22 mouse cellular contexts compared by ENCODE assay signal in genomic region chr10:127250810-127251209, GRCm38 (mm10). TPM values are rescaled to one million over a fixed set of nuclear protein-coding genes. Genes with fewer than 3 reads are reported as not detected.
A peak's percentile ranks its signal among the peaks of the same experiment; 100 is the strongest.
DNase-seq lines count a peak whose midpoint lies in the region; ATAC-seq lines count a peak whose summit lies in the region.
"Had no signal": no experiment of that assay in that cellular context is flagged by ENCODE, and none has a peak within 500 bp of the region (broad histone marks: within the 10 kb centered on the region; RNA-seq: fewer than 3 reads in every experiment).

No protein-coding gene starts in this region.

- H3K27me3 ChIP-seq in forebrain, embryonic 10.5 days (ENCODE audit: poor library complexity, severe bottlenecking), result no peaks in the 10 kb centered on the region

- H3K4me3 ChIP-seq in forebrain, embryonic 10.5 days, result no peak overlapping the region

- WGBS in forebrain, embryonic 10.5 days, result 86% methylated on average over 5 of the region's 5 CpGs

- DNase-seq in 416B (ENCODE audit: low read depth), result peak; percentile 59
- no peak for DNase-seq in frontal cortex, adult 2 months (ENCODE audit: extremely low spot score in 1 of 2, low spot score in 1 of 2)
- DNase-seq in embryo, embryonic 9.5 days (ENCODE audit: extremely low spot score), result no peak
- DNase-seq in left cerebral cortex, postnatal 4 days, result no peak
- DNase-seq in forebrain, embryonic 10.5 days (ENCODE audit: extremely low spot score, low spot score), result no peak
- DNase-seq: adrenal gland, adult 2 months; adrenal gland, adult 8-10 months; adrenal gland, postnatal 10 days; adrenal gland, postnatal 14 days; adrenal gland, postnatal 25 days; adrenal gland, postnatal 36 days; B cell, adult 2 months; cerebellum, adult 11 months; cerebellum, adult 11-12 months; cerebellum, adult 18-20 months had no signal

- H3K27ac ChIP-seq in forebrain, embryonic 10.5 days, result no peak overlapping the region

- peaks cover under 1% of the 10 kb centered on the region; the same call in 1 of the 2 replicates for H3K4me1 ChIP-seq in forebrain, embryonic 10.5 days

- intact Hi-C loops in left cerebral cortex, postnatal 4 days (cut with DNase I), result no loop called here

- peak; percentile 69; the same call in 1 of the 2 replicates for ATAC-seq in common myeloid progenitor, adult 5-6 weeks (replicated peaks; ENCODE audit: low read depth, poor library complexity, severe bottlenecking)
- ATAC-seq in granulocyte monocyte progenitor cell, adult 5-6 weeks (replicated peaks; ENCODE audit: poor library complexity, severe bottlenecking), result peak; percentile 53
- ATAC-seq in megakaryocyte progenitor cell, adult 5-6 weeks (replicated peaks; ENCODE audit: poor library complexity), result peak; percentile 52
- ATAC-seq: activated CD4-positive, CD25-positive, alpha-beta regulatory T cell, adult 4 months; CD4-positive, CD25-positive, alpha-beta regulatory T cell, adult 4 months; Patski had no signal

- no peaks in the 10 kb centered on the region for H3K9me3 ChIP-seq in forebrain, embryonic 10.5 days
- H3K9me3 ChIP-seq: G1E had no signal

- H3K36me3 ChIP-seq in forebrain, embryonic 10.5 days (replicated peaks), result no peaks in the 10 kb centered on the region
- H3K36me3 ChIP-seq: G1E had no signal

RNA-seq across cellular contexts. Expression of gene Kif5a, which starts 12.3 kb away (rescaled TPM):
- total RNA-seq in common myeloid progenitor, adult 5-6 weeks (2017), result 0.23 and 0.34 TPM in 2 replicates
- total RNA-seq in granulocyte monocyte progenitor cell, adult 5-6 weeks (2014; fragmentation: Nextera tagmentation), result 1.4 TPM in 1 of 2 replicates, not detected in the other
- 0.30 and 0.31 TPM in 2 replicates for total RNA-seq in granulocyte monocyte progenitor cell, adult 5-6 weeks (2017)
- 0.05 and 0.25 TPM in 2 replicates for total RNA-seq in megakaryocyte progenitor cell, adult 5-6 weeks (2015)
- total RNA-seq in megakaryocyte progenitor cell, adult 5-6 weeks (2017), result 0.04 and 0.20 TPM in 2 replicates
- polyA plus RNA-seq in frontal cortex, adult 2 months (2012; rRNA removed), result 795 and 907 TPM in 2 replicates
- 100 to 1,000 TPM; 291 to 312 TPM for total RNA-seq in left cerebral cortex, postnatal 4 days (2021)
- polyA plus RNA-seq in forebrain, embryonic 10.5 days (2016; fragmentation: Nextera tagmentation; extraction: Ambion mirVana), result 6.6 and 7.9 TPM in 2 replicates
- polyA plus RNA-seq: CD4-positive, CD25-positive, alpha-beta regulatory T cell, adult 4 months had no signal

RNA-seq across cellular contexts. Expression of gene Dctn2, which starts 15.4 kb away (rescaled TPM):
- 88.5 and 108 TPM in 2 replicates for total RNA-seq in common myeloid progenitor, adult 5-6 weeks (2017)
- total RNA-seq in granulocyte monocyte progenitor cell, adult 5-6 weeks (2014; fragmentation: Nextera tagmentation), result 62.3 and 72.1 TPM in 2 replicates
- total RNA-seq in granulocyte monocyte progenitor cell, adult 5-6 weeks (2017), result 80.4 and 83.9 TPM in 2 replicates
- total RNA-seq in megakaryocyte progenitor cell, adult 5-6 weeks (2015), result 63.6 and 66.8 TPM in 2 replicates
- 87.4 and 101 TPM in 2 replicates for total RNA-seq in megakaryocyte progenitor cell, adult 5-6 weeks (2017)
- polyA plus RNA-seq in frontal cortex, adult 2 months (2012; rRNA removed), result 285 and 313 TPM in 2 replicates
- 100 to 1,000 TPM; 298 to 302 TPM for total RNA-seq in left cerebral cortex, postnatal 4 days (2021)
- 192 and 206 TPM in 2 replicates for polyA plus RNA-seq in forebrain, embryonic 10.5 days (2016; fragmentation: Nextera tagmentation; extraction: Ambion mirVana)

RNA-seq across cellular contexts. Expression of gene Mbd6, which starts 38.0 kb away (rescaled TPM):
- 5.2 and 8.7 TPM in 2 replicates for total RNA-seq in common myeloid progenitor, adult 5-6 weeks (2017)
- total RNA-seq in granulocyte monocyte progenitor cell, adult 5-6 weeks (2014; fragmentation: Nextera tagmentation), result 53.3 and 72.1 TPM in 2 replicates
- 4.1 TPM in 2 replicates for total RNA-seq in granulocyte monocyte progenitor cell, adult 5-6 weeks (2017)
- 41.9 and 44.0 TPM in 2 replicates for total RNA-seq in megakaryocyte progenitor cell, adult 5-6 weeks (2015)
- 4.1 and 6.8 TPM in 2 replicates for total RNA-seq in megakaryocyte progenitor cell, adult 5-6 weeks (2017)
- polyA plus RNA-seq in frontal cortex, adult 2 months (2012; rRNA removed), result 50.0 and 51.5 TPM in 2 replicates
- total RNA-seq in left cerebral cortex, postnatal 4 days (2021), result 10 to 100 TPM; 47.7 to 51.5 TPM
- polyA plus RNA-seq in forebrain, embryonic 10.5 days (2016; fragmentation: Nextera tagmentation; extraction: Ambion mirVana), result 9.1 and 11.4 TPM in 2 replicates

RNA-seq across cellular contexts. Expression of gene Pip4k2c, which starts 39.4 kb away (rescaled TPM):
- total RNA-seq in common myeloid progenitor, adult 5-6 weeks (2017), result 15.7 and 18.7 TPM in 2 replicates
- total RNA-seq in granulocyte monocyte progenitor cell, adult 5-6 weeks (2014; fragmentation: Nextera tagmentation), result 12.1 and 13.6 TPM in 2 replicates
- 7.6 and 13.8 TPM in 2 replicates for total RNA-seq in granulocyte monocyte progenitor cell, adult 5-6 weeks (2017)
- 9.7 and 11.2 TPM in 2 replicates for total RNA-seq in megakaryocyte progenitor cell, adult 5-6 weeks (2015)
- total RNA-seq in megakaryocyte progenitor cell, adult 5-6 weeks (2017), result 11.4 and 12.1 TPM in 2 replicates
- 97.3 and 97.4 TPM in 2 replicates for polyA plus RNA-seq in frontal cortex, adult 2 months (2012; rRNA removed)
- total RNA-seq in left cerebral cortex, postnatal 4 days (2021), result 10 to 100 TPM; 23.8 to 25.0 TPM
- polyA plus RNA-seq in forebrain, embryonic 10.5 days (2016; fragmentation: Nextera tagmentation; extraction: Ambion mirVana), result 21.3 and 21.4 TPM in 2 replicates

RNA-seq across cellular contexts. Expression of gene Dtx3, which starts 55.3 kb away (rescaled TPM):
- total RNA-seq in common myeloid progenitor, adult 5-6 weeks (2017), result 29.7 and 36.7 TPM in 2 replicates
- total RNA-seq in granulocyte monocyte progenitor cell, adult 5-6 weeks (2014; fragmentation: Nextera tagmentation), result 51.9 and 54.4 TPM in 2 replicates
- 17.9 and 19.9 TPM in 2 replicates for total RNA-seq in granulocyte monocyte progenitor cell, adult 5-6 weeks (2017)
- 23.8 and 28.0 TPM in 2 replicates for total RNA-seq in megakaryocyte progenitor cell, adult 5-6 weeks (2015)
- 18.0 and 19.3 TPM in 2 replicates for total RNA-seq in megakaryocyte progenitor cell, adult 5-6 weeks (2017)
- polyA plus RNA-seq in frontal cortex, adult 2 months (2012; rRNA removed), result 375 and 413 TPM in 2 replicates
- total RNA-seq in left cerebral cortex, postnatal 4 days (2021), result 100 to 1,000 TPM; 184 to 207 TPM
- polyA plus RNA-seq in forebrain, embryonic 10.5 days (2016; fragmentation: Nextera tagmentation; extraction: Ambion mirVana), result 106 and 108 TPM in 2 replicates

Comparison
In these comparisons a context has a peak if more than half of its experiments do, and no peak if none do; other contexts are left out.
1. RNA of gene Kif5a, which starts 12.3 kb away (total RNA-seq): 291 to 312 TPM in left cerebral cortex, postnatal 4 days; 0.30 to 1.4 TPM in granulocyte monocyte progenitor cell, adult 5-6 weeks, 0.04 to 0.25 TPM in megakaryocyte progenitor cell, adult 5-6 weeks and 0.23 to 0.34 TPM in common myeloid progenitor, adult 5-6 weeks; every median in the first group is over 100 times any median in the second.
2. Peak in every context shown above with its lines, with median percentiles within 50 percentile points of each other: ATAC-seq.